Mouse (Mus musculus) liver, embryonic 11.5 days (tissue): Measurements from ENCODE around the gene Amn. TPM values are rescaled to one million over a fixed set of nuclear protein-coding genes. Genes with fewer than 3 reads are reported as not detected.

ENCODE experiments used
- ATAC-seq: fragments of 200-750 bp; cut with Nextera tagmentation; replicated peaks from 2 replicates; pipeline ENCODE4 v1.8.0; 2017; ENCODE audit warnings: moderate number of reproducible peaks, mild to moderate bottlenecking, moderate TSS enrichment, moderate library complexity; ENCODE audit not compliant: low FRiP score
- DNase-seq: peaks from one replicate; pipeline ENCODE4 v3.0.0-alpha.2; 2017; ENCODE audit warnings: low spot score
- H3K27ac ChIP-seq: fragments of 300-500 bp; sonication (generic); 2 replicates; pipeline ENCODE4 v1.5.1; 2014; ENCODE audit warnings: mild to moderate bottlenecking, low read depth, low read length, control low read depth
- H3K27me3 ChIP-seq: fragments of 300-500 bp; sonication (generic); replicated peaks from 2 replicates; pipeline ENCODE4 v1.6.1; 2014; ENCODE audit warnings: low read length, mixed read lengths; ENCODE audit not compliant: control insufficient read depth, insufficient read depth
- H3K36me3 ChIP-seq: fragments of 300-500 bp; sonication (generic); 2 replicates; pipeline ENCODE4 v1.6.1; 2014; ENCODE audit warnings: mild to moderate bottlenecking, low read length, moderate library complexity, mixed read lengths; ENCODE audit not compliant: control insufficient read depth, insufficient read depth
- H3K4me1 ChIP-seq: fragments of 300-500 bp; sonication (generic); replicated peaks from 2 replicates; pipeline ENCODE4 v1.6.1; 2014; ENCODE audit warnings: low read length, mixed read lengths; ENCODE audit not compliant: control insufficient read depth, insufficient read depth
- H3K4me2 ChIP-seq: fragments of 300-500 bp; sonication (generic); 2 replicates; pipeline ENCODE4 v1.6.1; 2014; ENCODE audit warnings: mild to moderate bottlenecking, control low read depth, moderate library complexity
- H3K4me3 ChIP-seq: fragments of 300-500 bp; sonication (generic); 2 replicates; pipeline ENCODE4 v1.5.1; 2014; ENCODE audit warnings: low read depth, low read length, control low read depth
- H3K9ac ChIP-seq: fragments of 300-500 bp; sonication (generic); 2 replicates; pipeline ENCODE4 v1.6.1; 2014; ENCODE audit warnings: low read depth, low read length, control low read depth
- H3K9me3 ChIP-seq: fragments of 300-500 bp; sonication (generic); 2 replicates; pipeline ENCODE4 v1.6.1; 2016; ENCODE audit warnings: low read length, inconsistent platforms, mixed read lengths; ENCODE audit not compliant: control insufficient read depth
- WGBS: fragments of 180-500 bp; shearing (Covaris S2); extraction: QIAGEN DNeasy Blood & Tissue Kit; methylation state at CpG from one replicate; pipeline ENCODE4 v1.1.7; 2014; 5-methylcytosine and 5-hydroxymethylcytosine counted together
- polyA plus RNA-seq: library from polyadenylated mRNA; unstranded; fragments of >200 nt; fragmentation: Nextera tagmentation; extraction: Ambion mirVana; gene quantifications from 2 replicates; pipeline ENCODE4 v1.2.1, GENCODE M21; 2014

Amn gene
- polyA plus RNA-seq, 1 experiment from 2014 or later, result 1.7 TPM

GRCm38 (mm10) chr12:111237611-111238188 is 33.2 kb upstream of the Amn start:
- Histone ChIP-seq H3K4me2 (no peak overlapping the region), H3K9me3 (no peaks in the 10 kb centered on the region), H3K9ac (no peak overlapping the region), H3K4me1 (no peaks in the 10 kb centered on the region), H3K27ac (no peak overlapping the region), H3K36me3 (peaks cover 8% of the 10 kb centered on the region), H3K27me3 (no peaks in the 10 kb centered on the region), H3K4me3 (no peak overlapping the region)
- no peak for ATAC-seq
- no peak for DNase-seq
- 92% methylated on average over 16 of the region's 16 CpGs for WGBS

- ATAC-seq, result no peak
- no peaks in the 10 kb centered on the region for H3K27me3 ChIP-seq
- no peak overlapping the region for H3K4me3 ChIP-seq
- H3K27ac ChIP-seq, result no peak overlapping the region
- DNase-seq, result no peak
- WGBS, result 90% methylated on average over 5 of the region's 5 CpGs
- peaks cover 11% of the 10 kb centered on the region for H3K36me3 ChIP-seq
- no peak overlapping the region for H3K9ac ChIP-seq
- H3K4me2 ChIP-seq, result no peak overlapping the region
- no peaks in the 10 kb centered on the region for H3K9me3 ChIP-seq
- H3K4me1 ChIP-seq, result no peaks in the 10 kb centered on the region
These were observed 32.5 kb upstream of the Amn start for GRCm38 (mm10) chr12:111238345-111238744.

GRCm38 (mm10) chr12:111238778-111239177 is 32.1 kb upstream of the Amn start:
- H3K27me3 ChIP-seq, result no peaks in the 10 kb centered on the region
- no peaks in the 10 kb centered on the region for H3K9me3 ChIP-seq
- H3K4me2 ChIP-seq, result no peak overlapping the region
- ATAC-seq, result no peak
- H3K4me3 ChIP-seq, result no peak overlapping the region
- no peak overlapping the region for H3K9ac ChIP-seq
- H3K4me1 ChIP-seq, result no peaks in the 10 kb centered on the region
- H3K36me3 ChIP-seq, result peaks cover 14% of the 10 kb centered on the region
- WGBS, result 67% methylated on average over 4 of the region's 4 CpGs
- no peak for DNase-seq
- H3K27ac ChIP-seq, result no peak overlapping the region

- ATAC-seq (no peak), DNase-seq (no peak)
- WGBS, result 81% methylated on average over 10 of the region's 10 CpGs
- no peak overlapping the region for H3K4me3 ChIP-seq
- peaks cover 15% of the 10 kb centered on the region for H3K36me3 ChIP-seq
- no peak overlapping the region for H3K9ac ChIP-seq
- no peak overlapping the region for H3K27ac ChIP-seq
- H3K4me1 ChIP-seq, result no peaks in the 10 kb centered on the region
- H3K27me3 ChIP-seq, result no peaks in the 10 kb centered on the region
- H3K9me3 ChIP-seq, result no peaks in the 10 kb centered on the region
- H3K4me2 ChIP-seq, result no peak overlapping the region
These were observed 31.0 kb upstream of the Amn start for GRCm38 (mm10) chr12:111239930-111240329.

- no peak for ATAC-seq
These were observed 29.0 kb upstream of the Amn start for GRCm38 (mm10) chr12:111241916-111242315.

GRCm38 (mm10) chr12:111242346-111242745 is 28.5 kb upstream of the Amn start:
- WGBS, result 92% methylated on average over 5 of the region's 5 CpGs
- H3K4me3 ChIP-seq, result no peak overlapping the region
- no peak for ATAC-seq
- peaks cover 6% of the 10 kb centered on the region for H3K4me1 ChIP-seq
- no peaks in the 10 kb centered on the region for H3K9me3 ChIP-seq
- H3K9ac ChIP-seq, result no peak overlapping the region
- no peaks in the 10 kb centered on the region for H3K27me3 ChIP-seq
- H3K27ac ChIP-seq, result no peak overlapping the region
- H3K36me3 ChIP-seq, result peaks cover 15% of the 10 kb centered on the region
- DNase-seq, result no peak
- H3K4me2 ChIP-seq, result no peak overlapping the region

More at GRCm38 (mm10) chr12:111241916-111242315, 29.0 kb upstream of the Amn start:
- Histone ChIP-seq H3K27ac (no peak overlapping the region), H3K9me3 (no peaks in the 10 kb centered on the region), H3K4me1 (peaks cover 4% of the 10 kb centered on the region; the same call in 1 of the 2 replicates), H3K27me3 (no peaks in the 10 kb centered on the region), H3K9ac (no peak overlapping the region), H3K36me3 (peaks cover 15% of the 10 kb centered on the region), H3K4me2 (no peak overlapping the region), H3K4me3 (no peak overlapping the region)
- WGBS, result 92% methylated on average over 6 of the region's 6 CpGs
- no peak for DNase-seq

GRCm38 (mm10) chr12:111243733-111244132 is 27.2 kb upstream of the Amn start:
- ATAC-seq (no peak), DNase-seq (no peak)
- H3K4me3 ChIP-seq, result no peak overlapping the region
- no peaks in the 10 kb centered on the region for H3K27me3 ChIP-seq
- no peak overlapping the region for H3K9ac ChIP-seq
- H3K4me2 ChIP-seq, result no peak overlapping the region
- no peaks in the 10 kb centered on the region for H3K9me3 ChIP-seq
- no peak overlapping the region for H3K27ac ChIP-seq
- WGBS, result 83% methylated on average over 12 of the region's 12 CpGs
- H3K4me1 ChIP-seq, result peaks cover 9% of the 10 kb centered on the region
- H3K36me3 ChIP-seq, result peaks cover 12% of the 10 kb centered on the region; the same call in 1 of the 2 replicates

- no peaks in the 10 kb centered on the region for H3K27me3 ChIP-seq
- H3K4me1 ChIP-seq, result peaks cover 9% of the 10 kb centered on the region
- H3K4me3 ChIP-seq, result no peak overlapping the region
- WGBS, result 86% methylated on average over 6 of the region's 6 CpGs
- H3K9ac ChIP-seq, result no peak overlapping the region
- H3K4me2 ChIP-seq, result no peak overlapping the region
- no peak overlapping the region for H3K27ac ChIP-seq
- DNase-seq (no peak), ATAC-seq (no peak)
- no peaks in the 10 kb centered on the region for H3K9me3 ChIP-seq
- peaks cover 7% of the 10 kb centered on the region; the same call in 1 of the 2 replicates for H3K36me3 ChIP-seq
These were observed 25.8 kb upstream of the Amn start for GRCm38 (mm10) chr12:111245070-111245469.

- Histone ChIP-seq H3K27ac (no peak overlapping the region), H3K4me2 (no peak overlapping the region)
- WGBS, result 49% methylated on average over 9 of the region's 9 CpGs
These were observed 24.0 kb upstream of the Amn start for GRCm38 (mm10) chr12:111246808-111247464.

More at GRCm38 (mm10) chr12:111246808-111247464, 24.0 kb upstream of the Amn start:
- Histone ChIP-seq H3K9me3 (no peaks in the 10 kb centered on the region), H3K36me3 (peaks cover 7% of the 10 kb centered on the region; the same call in 1 of the 2 replicates), H3K27me3 (no peaks in the 10 kb centered on the region), H3K9ac (no peak overlapping the region), H3K4me1 (peaks cover 9% of the 10 kb centered on the region), H3K4me3 (no peak overlapping the region)
- peak; percentile 82 for ATAC-seq
- DNase-seq, result no peak
